ENCODE assay signal across 10 mouse cellular contexts in the genomic region with DNA sequence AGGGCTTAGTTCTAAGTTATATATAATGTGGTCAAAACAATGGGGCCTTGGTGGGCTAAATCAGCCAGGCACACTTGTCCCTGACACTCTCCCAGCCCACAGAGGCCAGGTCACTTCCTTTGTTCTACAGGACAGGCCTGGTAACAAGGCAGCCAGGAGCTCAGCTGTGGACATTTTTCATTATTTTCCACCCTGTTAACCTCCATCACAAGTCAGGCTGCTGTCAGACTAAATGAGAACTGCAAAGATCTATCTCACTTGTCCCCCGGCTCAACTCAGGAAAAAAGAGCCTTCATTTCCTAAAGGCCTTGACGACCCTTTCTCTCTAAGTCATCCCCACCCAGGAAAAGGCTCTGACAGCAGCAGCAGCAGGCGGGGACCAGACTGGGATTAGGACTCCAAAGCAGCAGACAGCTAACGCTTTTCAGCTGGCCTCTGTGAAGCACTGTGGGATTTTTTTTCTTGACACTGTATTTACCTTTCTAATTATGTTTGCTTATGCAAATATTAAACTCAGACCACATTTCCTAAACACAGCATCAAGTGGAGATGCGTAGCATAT.
DNase-seq lines count a peak whose midpoint lies in the region; ATAC-seq and TF ChIP-seq lines count a peak whose summit lies in the region.
"Had no signal": no experiment of that assay in that cellular context is flagged by ENCODE, and none has a peak within 500 bp of the region (broad histone marks: within the 10 kb centered on the region; RNA-seq: fewer than 3 reads in every experiment).

No protein-coding gene starts in this region.

- H3K27ac ChIP-seq in layer of hippocampus, adult 2 months = peak overlapping the region; percentile 65; the same call in 1 of the 2 replicates
- peak overlapping the region; percentile 14; the same call in 1 of the 2 replicates for H3K27ac ChIP-seq in forebrain, embryonic 16.5 days (ENCODE audit: low read length)
- peak overlapping the region; percentile 81 for H3K27ac ChIP-seq in midbrain, embryonic 11.5 days (ENCODE audit: low read depth, low read length)
- peak overlapping the region; percentile 63; the same call in 1 of the 2 replicates for H3K27ac ChIP-seq in stomach, embryonic 16.5 days (ENCODE audit: low read length)
- H3K27ac ChIP-seq: liver, embryonic 15.5 days had no signal

- H3K4me2 ChIP-seq in forebrain, embryonic 16.5 days (ENCODE audit: low read length) = no peak overlapping the region
- H3K4me2 ChIP-seq in midbrain, embryonic 11.5 days = no peak overlapping the region
- H3K4me2 ChIP-seq in stomach, embryonic 16.5 days (ENCODE audit: low read depth, low read length) = no peak overlapping the region
- H3K4me2 ChIP-seq: heart, embryonic 11.5 days; liver, embryonic 15.5 days had no signal

- no peaks in the 10 kb centered on the region for H3K27me3 ChIP-seq in forebrain, embryonic 16.5 days (replicated peaks; ENCODE audit: control insufficient read depth, insufficient read depth, low read length)
- no peaks in the 10 kb centered on the region for H3K27me3 ChIP-seq in midbrain, embryonic 11.5 days (ENCODE audit: control insufficient read depth, insufficient read depth, low read length)
- H3K27me3 ChIP-seq in stomach, embryonic 16.5 days (ENCODE audit: control insufficient read depth, insufficient read depth, low read length) = no peaks in the 10 kb centered on the region
- H3K27me3 ChIP-seq: liver, embryonic 15.5 days had no signal

- TF ChIP-seq CTCF in layer of hippocampus, adult 2 months (conservative IDR thresholded peaks at IDR 0.05) = no peak

- H3K4me1 ChIP-seq in forebrain, embryonic 16.5 days (replicated peaks; ENCODE audit: control insufficient read depth, insufficient read depth, low read length) = peaks cover 20% of the 10 kb centered on the region
- peaks cover 53% of the 10 kb centered on the region for H3K4me1 ChIP-seq in midbrain, embryonic 11.5 days (ENCODE audit: control insufficient read depth, insufficient read depth, low read length)
- peaks cover 13% of the 10 kb centered on the region for H3K4me1 ChIP-seq in stomach, embryonic 16.5 days (ENCODE audit: control insufficient read depth, insufficient read depth, low read length)
- H3K4me1 ChIP-seq: liver, embryonic 15.5 days had no signal

- intact Hi-C loops in gastrocnemius, postnatal 36 days (cut with DNase I) = no loop called here

- WGBS in forebrain, embryonic 16.5 days = 39% methylated on average over 5 of the region's 5 CpGs
- 34% methylated on average over 5 of the region's 5 CpGs for WGBS in midbrain, embryonic 11.5 days
- WGBS in stomach, embryonic 16.5 days = 27% methylated on average over 5 of the region's 5 CpGs

- no peak for ATAC-seq in forebrain, embryonic 16.5 days
- no peak for ATAC-seq in midbrain, embryonic 11.5 days (ENCODE audit: low FRiP score)
- ATAC-seq in stomach, embryonic 16.5 days (ENCODE audit: insufficient read depth, low FRiP score) = peak; percentile 60; the same call in 1 of the 2 replicates
- ATAC-seq: inflammation-experienced regulatory T-cells, adult 6 months had no signal

- no peak overlapping the region for H3K4me3 ChIP-seq in layer of hippocampus, adult 2 months
- H3K4me3 ChIP-seq in forebrain, embryonic 16.5 days (replicated peaks; ENCODE audit: low read length) = no peak overlapping the region
- no peak overlapping the region for H3K4me3 ChIP-seq in midbrain, embryonic 11.5 days (ENCODE audit: low read depth, low read length)
- H3K4me3 ChIP-seq in stomach, embryonic 16.5 days (replicated peaks; ENCODE audit: low read length) = no peak overlapping the region
- H3K4me3 ChIP-seq: liver, embryonic 15.5 days had no signal

- no peak for DNase-seq in layer of hippocampus, adult 2 months (ENCODE audit: low spot score in 2 of 2)
- DNase-seq in layer of hippocampus, postnatal 25 days (ENCODE audit: extremely low spot score in 1 of 2, low spot score in 1 of 2) = no peak
- peak; percentile 86 for DNase-seq in midbrain, embryonic 11.5 days (ENCODE audit: low spot score, missing footprints)
- DNase-seq in c-Kit-positive CD71-positive TER-119-positive erythroid progenitor cells, embryonic 14.5 days (ENCODE audit: low spot score) = no peak
- DNase-seq in gastrocnemius, postnatal 36 days = no peak

- H3K9ac ChIP-seq in forebrain, embryonic 16.5 days (replicated peaks; ENCODE audit: low read depth, low read length) = no peak overlapping the region
- H3K9ac ChIP-seq in midbrain, embryonic 11.5 days (ENCODE audit: low read length) = no peak overlapping the region
- no peak overlapping the region for H3K9ac ChIP-seq in stomach, embryonic 16.5 days (ENCODE audit: low read length)
- H3K9ac ChIP-seq: liver, embryonic 15.5 days had no signal

- H3K36me3 ChIP-seq in forebrain, embryonic 16.5 days (ENCODE audit: control insufficient read depth, insufficient read depth) = no peaks in the 10 kb centered on the region; the same call in 1 of the 2 replicates
- no peaks in the 10 kb centered on the region; the same call in 1 of the 2 replicates for H3K36me3 ChIP-seq in midbrain, embryonic 11.5 days (ENCODE audit: control insufficient read depth, insufficient read depth, low read length)
- H3K36me3 ChIP-seq in stomach, embryonic 16.5 days (ENCODE audit: control insufficient read depth, insufficient read depth, low read length) = no peaks in the 10 kb centered on the region
- H3K36me3 ChIP-seq: liver, embryonic 15.5 days had no signal

- no peaks in the 10 kb centered on the region for H3K9me3 ChIP-seq in forebrain, embryonic 16.5 days (ENCODE audit: control insufficient read depth, low read length)
- H3K9me3 ChIP-seq in midbrain, embryonic 11.5 days (ENCODE audit: control insufficient read depth, low read length) = no peaks in the 10 kb centered on the region
- H3K9me3 ChIP-seq in stomach, embryonic 16.5 days (replicated peaks; ENCODE audit: control insufficient read depth, low read length) = no peaks in the 10 kb centered on the region
- H3K9me3 ChIP-seq: liver, embryonic 15.5 days had no signal

Comparison
In these comparisons a context has a peak if more than half of its experiments do, and no peak if none do; other contexts are left out.
1. H3K27ac ChIP-seq: peak in every context shown above with its lines; median percentile 81 in midbrain, embryonic 11.5 days; 65 in layer of hippocampus, adult 2 months; 63 in stomach, embryonic 16.5 days; 14 in forebrain, embryonic 16.5 days.